Mouse (Mus musculus) embryonic facial prominence, embryonic 14.5 days (tissue): Measurements from ENCODE around the gene Bpifc. TPM values are rescaled to one million over a fixed set of nuclear protein-coding genes. Genes with fewer than 3 reads are reported as not detected.

Source experiments
- ATAC-seq: fragments of 200-750 bp; cut with Nextera tagmentation; 2 replicates; pipeline ENCODE4 v1.8.0; 2017; ENCODE audit warnings: low read depth, moderate number of reproducible peaks, moderate TSS enrichment
- DNase-seq: peaks from one replicate; pipeline ENCODE4 v3.0.0-alpha.2; 2015; ENCODE audit warnings: low spot score
- H3K27ac ChIP-seq: fragments of 300-500 bp; sonication (generic); replicated peaks from 2 replicates; pipeline ENCODE4 v1.5.1; 2014; ENCODE audit warnings: low read depth, mild to moderate bottlenecking, low read length, moderate library complexity
- H3K27me3 ChIP-seq: fragments of 300-500 bp; sonication (generic); replicated peaks from 2 replicates; pipeline ENCODE4 v1.6.1; 2014; ENCODE audit warnings: low read length; ENCODE audit not compliant: control insufficient read depth, insufficient read depth
- H3K36me3 ChIP-seq: fragments of 300-500 bp; sonication (generic); 2 replicates; pipeline ENCODE4 v1.6.1; 2014; ENCODE audit warnings: low read length, mixed read lengths; ENCODE audit not compliant: control insufficient read depth, insufficient read depth
- H3K4me1 ChIP-seq: fragments of 300-500 bp; sonication (generic); 2 replicates; pipeline ENCODE4 v1.6.1; 2014; ENCODE audit warnings: antibody characterized with exemption, low read length; ENCODE audit not compliant: control insufficient read depth, insufficient read depth
- H3K4me2 ChIP-seq: fragments of 300-500 bp; sonication (generic); 2 replicates; pipeline ENCODE4 v1.6.1; 2014; ENCODE audit warnings: low read depth, mild to moderate bottlenecking, low read length, moderate library complexity, mixed read lengths
- H3K4me3 ChIP-seq: fragments of 300-500 bp; sonication (generic); 2 replicates; pipeline ENCODE4 v1.5.1; 2014; ENCODE audit warnings: low read depth, mild to moderate bottlenecking, low read length
- H3K9ac ChIP-seq: fragments of 300-500 bp; sonication (generic); 2 replicates; pipeline ENCODE4 v1.6.1; 2014; ENCODE audit warnings: low read depth, mild to moderate bottlenecking, low read length, moderate library complexity, mixed read lengths
- H3K9me3 ChIP-seq: fragments of 300-500 bp; sonication (generic); 2 replicates; pipeline ENCODE4 v1.6.1; 2016; ENCODE audit warnings: low read length; ENCODE audit not compliant: control insufficient read depth
- WGBS: fragments of 180-500 bp; shearing (Covaris S2); extraction: QIAGEN DNeasy Blood & Tissue Kit; methylation state at CpG from one replicate; pipeline ENCODE4 v1.1.7; 2014; 5-methylcytosine and 5-hydroxymethylcytosine counted together
- polyA plus RNA-seq: library from polyadenylated mRNA; unstranded; fragments of >200 nt; fragmentation: Nextera tagmentation; extraction: Ambion mirVana; gene quantifications from 2 replicates; pipeline ENCODE4 v1.2.1, GENCODE M21; 2014

Bpifc gene
- polyA plus RNA-seq, 1 experiment from 2014 or later = 1.9 TPM

- Histone ChIP-seq H3K4me1 (peaks cover 3% of the 10 kb centered on the region; the same call in 1 of the 2 replicates), H3K36me3 (0 out of 2 replicates have a peak, but pooled peaks cover 9% of the 10 kb centered on the region), H3K4me2 (peak overlapping the region; percentile 79), H3K9ac (0 out of 2 replicates have a peak overlapping the region, but pooled peaks have one; percentile 1), H3K27me3 (no peaks in the 10 kb centered on the region), H3K4me3 (no peak overlapping the region; the same call in 1 of the 2 replicates), H3K27ac (no peak overlapping the region), H3K9me3 (no peaks in the 10 kb centered on the region)
- DNase-seq = no peak
- ATAC-seq = no peak
Observed at GRCm38 (mm10) chr10:86023149-86023548, 11.5 kb upstream of the Bpifc start.

DNA sequence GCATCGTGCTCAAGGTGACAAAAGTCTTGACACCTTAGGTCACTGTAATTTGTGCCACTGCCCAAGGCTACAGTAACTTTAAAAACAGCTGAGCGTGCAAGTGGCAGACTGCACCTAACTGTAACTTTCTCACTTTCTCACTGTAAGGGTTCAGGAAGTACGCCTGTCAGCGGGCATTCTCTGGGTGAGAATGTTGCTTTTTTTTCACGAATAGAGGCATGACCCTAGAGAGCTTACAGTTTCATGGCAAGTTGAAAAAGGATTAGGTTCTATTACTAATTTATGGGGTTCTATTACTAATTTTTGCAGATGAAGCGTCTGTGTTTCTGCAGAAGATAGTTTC is 10.8 kb upstream of the Bpifc start:
- Histone ChIP-seq H3K9ac (peak overlapping the region; percentile 93), H3K36me3 (0 out of 2 replicates have a peak, but pooled peaks cover 9% of the 10 kb centered on the region), H3K4me2 (peak overlapping the region; percentile 79), H3K4me1 (peaks cover 3% of the 10 kb centered on the region; the same call in 1 of the 2 replicates), H3K9me3 (no peaks in the 10 kb centered on the region), H3K4me3 (peak overlapping the region; percentile 92), H3K27me3 (no peaks in the 10 kb centered on the region), H3K27ac (peak overlapping the region; percentile 86; the same call in 1 of the 2 replicates)
- ATAC-seq (no peak), DNase-seq (no peak)
- 5% methylated on average over 6 of the region's 6 CpGs for WGBS

GRCm38 (mm10) chr10:86021749-86022473 is 10.2 kb upstream of the Bpifc start, which contains the start of gene Fbxo7:
TSS of gene Fbxo7 (plus strand) at chr10:86021972.
- Histone ChIP-seq H3K9me3 (no peaks in the 10 kb centered on the region), H3K9ac (peak within 1 kb of the TSS; percentile 93), H3K27me3 (no peaks in the 10 kb centered on the region), H3K36me3 (0 out of 2 replicates have a peak, but pooled peaks cover 9% of the 10 kb centered on the region), H3K27ac (peak within 1 kb of the TSS; percentile 86), H3K4me3 (peak within 1 kb of the TSS; percentile 92), H3K4me1 (peaks cover 3% of the 10 kb centered on the region; the same call in 1 of the 2 replicates), H3K4me2 (peak within 1 kb of the TSS; percentile 79)
- WGBS = under 1% methylated on average over 48 of the region's 82 CpGs
- ATAC-seq (peak; percentile 98), DNase-seq (peak; percentile 94)

DNA sequence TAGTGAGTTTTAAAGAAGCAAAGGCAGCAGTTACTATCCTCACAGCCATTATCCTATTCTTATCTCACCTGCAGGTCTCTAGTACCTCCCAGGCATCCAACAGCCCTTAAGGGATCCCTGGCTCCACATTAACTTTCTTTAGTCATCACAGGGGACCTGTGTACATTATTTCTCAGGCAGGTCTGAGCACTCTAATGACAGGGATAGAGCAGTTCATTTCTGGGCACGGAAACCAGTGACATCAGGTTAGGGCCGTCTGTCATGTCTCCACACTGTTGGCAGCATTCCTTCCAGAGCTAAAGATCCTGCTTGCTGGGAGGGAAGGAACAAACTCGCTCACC is 9.7 kb upstream of the Bpifc start:
- Histone ChIP-seq H3K27ac (0 out of 2 replicates have a peak overlapping the region, but pooled peaks have one; percentile 8), H3K27me3 (no peaks in the 10 kb centered on the region), H3K9ac (peak overlapping the region; percentile 93), H3K36me3 (0 out of 2 replicates have a peak, but pooled peaks cover 9% of the 10 kb centered on the region), H3K4me2 (peak overlapping the region; percentile 41), H3K9me3 (no peaks in the 10 kb centered on the region), H3K4me3 (peak overlapping the region; percentile 92), H3K4me1 (peaks cover 3% of the 10 kb centered on the region; the same call in 1 of the 2 replicates)
- ATAC-seq = no peak
- WGBS = 4% methylated on average over 3 of the region's 3 CpGs
- DNase-seq = no peak

- ATAC-seq = no peak
- 35% methylated on average over 5 of the region's 5 CpGs for WGBS
- Histone ChIP-seq H3K9me3 (no peaks in the 10 kb centered on the region), H3K4me3 (no peak overlapping the region), H3K9ac (no peak overlapping the region), H3K36me3 (no peaks in the 10 kb centered on the region), H3K27me3 (no peaks in the 10 kb centered on the region), H3K4me2 (no peak overlapping the region), H3K4me1 (peaks cover 3% of the 10 kb centered on the region; the same call in 1 of the 2 replicates), H3K27ac (no peak overlapping the region)
- DNase-seq = no peak
Observed at GRCm38 (mm10) chr10:86018813-86019212, 7.1 kb upstream of the Bpifc start.

- no peak overlapping the region for H3K4me2 ChIP-seq
- H3K9ac ChIP-seq = no peak overlapping the region
- WGBS = 88% methylated on average over 7 of the region's 7 CpGs
- no peaks in the 10 kb centered on the region for H3K9me3 ChIP-seq
- no peak overlapping the region for H3K27ac ChIP-seq
- H3K4me3 ChIP-seq = no peak overlapping the region
- ATAC-seq = no peak
- peaks cover under 1% of the 10 kb centered on the region; the same call in 1 of the 2 replicates for H3K4me1 ChIP-seq
- DNase-seq = no peak
- no peaks in the 10 kb centered on the region for H3K36me3 ChIP-seq
- no peaks in the 10 kb centered on the region for H3K27me3 ChIP-seq
Observed at GRCm38 (mm10) chr10:86017781-86018180, 6.1 kb upstream of the Bpifc start.

GRCm38 (mm10) chr10:86011172-86011571 is 523 bp downstream of the Bpifc start:
- H3K4me2 ChIP-seq = no peak overlapping the region
- DNase-seq = no peak
- no peaks in the 10 kb centered on the region for H3K27me3 ChIP-seq
- no peak overlapping the region for H3K27ac ChIP-seq
- no peak overlapping the region for H3K9ac ChIP-seq
- WGBS = 75% methylated on average over 2 of the region's 2 CpGs
- no peaks in the 10 kb centered on the region for H3K9me3 ChIP-seq
- no peaks in the 10 kb centered on the region for H3K4me1 ChIP-seq
- ATAC-seq = no peak
- H3K4me3 ChIP-seq = no peak overlapping the region
- no peaks in the 10 kb centered on the region for H3K36me3 ChIP-seq

GRCm38 (mm10) chr10:86010636-86011035 is 1.1 kb downstream of the Bpifc start:
- no peak overlapping the region for H3K27ac ChIP-seq
- H3K9me3 ChIP-seq = no peaks in the 10 kb centered on the region
- H3K4me2 ChIP-seq = no peak overlapping the region
- no peaks in the 10 kb centered on the region for H3K36me3 ChIP-seq
- no peak overlapping the region for H3K4me3 ChIP-seq
- 43% methylated on average over 6 of the region's 6 CpGs for WGBS
- H3K27me3 ChIP-seq = no peaks in the 10 kb centered on the region
- DNase-seq (no peak), ATAC-seq (no peak)
- H3K4me1 ChIP-seq = no peaks in the 10 kb centered on the region
- H3K9ac ChIP-seq = no peak overlapping the region

- Histone ChIP-seq H3K36me3 (no peaks in the 10 kb centered on the region), H3K27ac (no peak overlapping the region), H3K4me1 (no peaks in the 10 kb centered on the region), H3K9ac (no peak overlapping the region), H3K4me3 (no peak overlapping the region), H3K4me2 (no peak overlapping the region), H3K27me3 (no peaks in the 10 kb centered on the region), H3K9me3 (no peaks in the 10 kb centered on the region)
- ATAC-seq (no peak), DNase-seq (no peak)
- WGBS = 88% methylated on average over 2 of the region's 2 CpGs
Observed at GRCm38 (mm10) chr10:86009688-86010087, 2.0 kb downstream of the Bpifc start.
